Mouse (Mus musculus): ENCODE results near the gene Yy2.

Yy2 gene

GRCm38 (mm10) chrX:157568840-157569239 is at the start of gene Yy2:
Yy2 (minus strand) TSS chrX:157568985.
- DNase-seq (ENCODE audit: low spot score in 2 of 2) = no peak

- DNase-seq (ENCODE audit: low spot score in 2 of 2) = no peak
These were observed 44.1 kb upstream of the Yy2 start for GRCm38 (mm10) chrX:157612894-157613293.

- DNase-seq (ENCODE audit: low spot score in 2 of 2) = no peak
These were observed 32.7 kb upstream of the Yy2 start for GRCm38 (mm10) chrX:157601450-157601849.

GRCm38 (mm10) chrX:157598186-157598996 is 29.6 kb upstream of the Yy2 start, which contains the start of gene Mbtps2:
Mbtps2 (minus strand) TSS chrX:157598715.
- DNase-seq (ENCODE audit: low spot score in 2 of 2) = peak; percentile 38 to 60

GRCm38 (mm10) chrX:157597585-157598185 is 28.9 kb upstream of the Yy2 start:
- no peak for DNase-seq (ENCODE audit: low spot score in 2 of 2)

- DNase-seq (ENCODE audit: low spot score in 2 of 2) = no peak
These were observed 28.0 kb upstream of the Yy2 start for GRCm38 (mm10) chrX:157596802-157597201.

GRCm38 (mm10) chrX:157595927-157596326 is 27.1 kb upstream of the Yy2 start:
- DNase-seq (ENCODE audit: low spot score in 2 of 2) = no peak

GRCm38 (mm10) chrX:157594606-157595005 is 25.8 kb upstream of the Yy2 start:
- DNase-seq (ENCODE audit: low spot score in 2 of 2) = no peak

GRCm38 (mm10) chrX:157587001-157587400 is 18.2 kb upstream of the Yy2 start:
- no peak for DNase-seq (ENCODE audit: low spot score in 2 of 2)

GRCm38 (mm10) chrX:157586397-157586796 is 17.6 kb upstream of the Yy2 start:
- no peak for DNase-seq (ENCODE audit: low spot score in 2 of 2)

- no peak for DNase-seq (ENCODE audit: low spot score in 2 of 2)
These were observed 10.4 kb upstream of the Yy2 start for GRCm38 (mm10) chrX:157579108-157579614.

GRCm38 (mm10) chrX:157574683-157575082 is 5.9 kb upstream of the Yy2 start:
- DNase-seq (ENCODE audit: low spot score in 2 of 2) = no peak

GRCm38 (mm10) chrX:157563794-157564193 is 5.0 kb downstream of the Yy2 start:
- DNase-seq (ENCODE audit: low spot score in 2 of 2) = no peak

GRCm38 (mm10) chrX:157547082-157547481 is 21.7 kb downstream of the Yy2 start:
- DNase-seq (ENCODE audit: low spot score in 2 of 2) = no peak

All from cerebellum, postnatal 4 days (tissue).